Mouse (Mus musculus) monocyte, adult 5-6 weeks (primary cell): ENCODE measurements at regions not wholly inside any gene's neighbourhood (a gene's known extent, or its start where the extent isn't known, plus 50 kb on each side); places are given as distances from the start of the nearest gene placed in this dataset.
A peak's percentile ranks its signal among the peaks of the same experiment; 100 is the strongest.
"Not testable (repeated sequence)": the region's sequence is repeated elsewhere in the genome, so short reads cannot be mapped to it uniquely, and the experiment has no call there.

ENCODE experiments used
- ATAC-seq: fragments of 153-309, 156-312 bp; replicated peaks from 2 replicates; pipeline ENCODE4 v1.8.0; 2017; ENCODE audit warnings: mild to moderate bottlenecking; ENCODE audit not compliant: low TSS enrichment, insufficient number of reproducible peaks, severe bottlenecking, poor library complexity, low FRiP score

- peak; percentile 88 for ATAC-seq
Observed at GRCm38 (mm10) chr17:84844950-84845349, 54.4 kb upstream of the Lrpprc start.

- no peak for ATAC-seq
Observed at GRCm38 (mm10) chr17:84846141-84846540, 55.6 kb upstream of the Lrpprc start.

- ATAC-seq = no peak
Observed at GRCm38 (mm10) chr17:84848385-84849030, 57.9 kb upstream of the Lrpprc start.

- ATAC-seq = no peak
Observed at GRCm38 (mm10) chr17:84849031-84849405, 58.4 kb upstream of the Lrpprc start.

- peak; percentile 54 for ATAC-seq
Observed at GRCm38 (mm10) chr17:84850464-84850863, 59.9 kb upstream of the Lrpprc start.

GRCm38 (mm10) chr17:84850893-84851292 lies 60.3 kb upstream of the Lrpprc start:
- ATAC-seq = no peak

- ATAC-seq = no peak
Observed at GRCm38 (mm10) chr17:84856971-84857370, 66.4 kb upstream of the Lrpprc start.

- no peak for ATAC-seq
Observed at GRCm38 (mm10) chr17:84858830-84859229, 68.2 kb upstream of the Lrpprc start.

- ATAC-seq = peak; percentile 89
Observed at GRCm38 (mm10) chr17:84859916-84860315, 69.3 kb upstream of the Lrpprc start.

- ATAC-seq = no peak
Observed at GRCm38 (mm10) chr17:84860835-84861234, 70.2 kb upstream of the Lrpprc start.

- ATAC-seq = not testable (repeated sequence)
Observed at GRCm38 (mm10) chr17:84864231-84864630, 73.6 kb upstream of the Lrpprc start.

GRCm38 (mm10) chr17:84865158-84865557 lies 74.6 kb upstream of the Lrpprc start:
- no peak for ATAC-seq

GRCm38 (mm10) chr17:84865566-84865965 lies 75.0 kb upstream of the Lrpprc start:
- ATAC-seq = no peak

- ATAC-seq = no peak
Observed at GRCm38 (mm10) chr17:84869074-84869722, 78.6 kb upstream of the Lrpprc start.

GRCm38 (mm10) chr17:84873554-84873953 lies 83.0 kb upstream of the Lrpprc start:
- ATAC-seq = no peak

GRCm38 (mm10) chr17:84874494-84874893 lies 82.0 kb upstream of the Ppm1b start:
- no peak for ATAC-seq

- no peak for ATAC-seq
Observed at GRCm38 (mm10) chr17:84875031-84875430, 81.5 kb upstream of the Ppm1b start.

- no peak for ATAC-seq
Observed at GRCm38 (mm10) chr17:84876037-84876436, 80.5 kb upstream of the Ppm1b start.

GRCm38 (mm10) chr17:84877176-84877863 lies 79.2 kb upstream of the Ppm1b start:
- no peak for ATAC-seq

GRCm38 (mm10) chr17:84877864-84878224 lies 78.7 kb upstream of the Ppm1b start:
- ATAC-seq = peak; percentile 84
